Mouse (Mus musculus): ENCODE measurements around the gene Tnp1.

DNA sequence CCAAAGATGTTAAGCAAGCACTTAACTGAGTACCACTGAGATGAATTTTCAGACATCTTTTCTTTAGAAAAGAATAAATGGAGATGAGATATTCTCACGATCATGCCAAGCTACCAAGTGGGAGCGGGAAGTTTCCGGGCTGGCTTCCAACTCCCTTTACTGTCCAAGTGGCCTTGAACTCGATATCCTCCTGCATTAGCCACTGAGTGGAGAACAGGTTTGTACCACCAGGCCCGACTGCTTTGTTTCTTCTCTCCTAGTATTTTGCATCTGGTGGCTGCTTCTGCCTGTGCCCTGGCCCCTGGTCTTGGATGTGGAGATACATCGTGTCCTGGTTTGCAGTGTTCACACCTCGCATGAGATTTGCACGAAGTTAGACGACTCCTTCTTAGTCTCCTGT, 45.2 kb downstream of the Tnp1 start:
- TF ChIP-seq POLR2AphosphoS5 (IDR thresholded peaks at IDR 0.05; ENCODE audit: insufficient replicate concordance, low read depth, low read length) = no peak
- no peak for TF ChIP-seq CTCF (IDR thresholded peaks at IDR 0.05; ENCODE audit: low read depth, low read length)
- no peak for TF ChIP-seq GATA2 (IDR thresholded peaks at IDR 0.05; ENCODE audit: borderline replicate concordance, low read depth, low read length)

Data from G1E (cell line).